Mouse (Mus musculus) cortical plate, adult 2 months (tissue): Measurements from ENCODE around the gene Sap30.

Experiments used
- CTCF ChIP-seq: fragments of 200-500 bp; IDR thresholded peaks from 2 replicates; pipeline ENCODE4 v1.5.1; 2011; ENCODE audit warnings: mild to moderate bottlenecking, control low read depth, low read length; ENCODE audit not compliant: insufficient read depth; ENCODE audit errors: extremely low read depth
- POLR2A ChIP-seq: fragments of 200-500 bp; IDR thresholded peaks from 2 replicates; pipeline ENCODE4 v1.6.1; 2011; ENCODE audit warnings: mild to moderate bottlenecking, low read length, control low read depth; ENCODE audit not compliant: insufficient read depth; ENCODE audit errors: extremely low read depth

GRCm38 (mm10) chr8:57478406-57478805 is 9.3 kb downstream of the Sap30 start:
- TF ChIP-seq POLR2A (no peak), CTCF (no peak)
